Mouse (Mus musculus): ENCODE data around the gene Olfr739. TPM values are rescaled to one million over a fixed set of nuclear protein-coding genes. Genes with fewer than 3 reads are reported as not detected.

Gene Olfr739
- not detected in 2 replicates for polyA plus RNA-seq (2016; fragmentation: Nextera tagmentation; extraction: Ambion mirVana)

DNA sequence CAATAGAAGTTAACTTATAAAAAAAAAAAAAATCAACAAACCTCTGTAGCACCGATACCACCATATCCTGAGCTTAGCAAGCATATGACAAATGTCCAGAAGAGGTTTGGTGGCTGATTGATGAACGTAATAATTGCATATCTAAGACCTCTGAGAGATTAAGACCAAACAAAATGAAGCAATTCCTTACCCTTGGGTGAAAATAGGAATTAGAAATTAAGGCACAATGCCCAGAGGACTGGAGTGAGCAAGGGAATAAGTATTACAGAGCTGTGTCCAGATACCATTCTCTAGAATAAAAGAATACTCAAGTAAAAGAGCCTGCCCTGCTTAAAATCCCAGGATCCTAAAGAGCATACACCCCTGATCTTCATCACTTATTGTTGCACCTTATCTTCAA lies at the start of gene Olfr739:
Olfr739 (plus strand) TSS at position 301 of the 400 bp plus-strand sequence.
- no peaks in the 10 kb centered on the region for H3K36me3 ChIP-seq
- whole genome bisulfite sequencing = 65% methylated on average over 2 of the region's 2 CpGs
- no peaks in the 10 kb centered on the region for H3K27me3 ChIP-seq
- no peak within 1 kb of the TSS for H3K9ac ChIP-seq
- ATAC-seq (ENCODE audit: insufficient number of reproducible peaks, insufficient read depth, low FRiP score, low TSS enrichment) = no peak
- H3K4me2 ChIP-seq (replicated peaks) = no peak within 1 kb of the TSS
- H3K4me3 ChIP-seq = no peak within 1 kb of the TSS
- H3K9me3 ChIP-seq = no peaks in the 10 kb centered on the region
- no peaks in the 10 kb centered on the region for H3K4me1 ChIP-seq
- no peak within 1 kb of the TSS for H3K27ac ChIP-seq

DNA sequence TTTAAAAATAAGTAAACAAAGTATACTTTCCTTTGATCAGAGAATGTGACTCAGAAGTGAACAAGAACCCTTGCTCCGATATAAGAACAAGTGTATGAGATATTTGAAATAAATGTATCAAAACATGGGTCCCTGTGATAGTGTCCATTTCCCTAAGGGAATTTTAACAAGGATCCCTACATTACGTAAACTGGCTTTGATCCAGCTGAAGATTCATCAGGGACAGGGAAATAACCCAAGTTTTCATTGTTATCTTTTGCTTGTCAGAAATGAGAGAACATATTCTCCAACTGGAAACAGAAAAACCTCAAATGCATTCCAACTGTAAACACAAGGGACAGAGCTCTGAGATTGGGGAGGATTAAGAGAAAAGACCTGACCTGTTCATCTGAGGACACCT lies 37.6 kb upstream of the Olfr739 start, which contains the start of gene Olfr736:
Olfr736 (plus strand) TSS at position 301 of the 400 bp plus-strand sequence.
- Histone ChIP-seq H3K4me3 (no peak within 1 kb of the TSS), H3K4me2 (replicated peaks) (no peak within 1 kb of the TSS), H3K9me3 (no peaks in the 10 kb centered on the region), H3K27me3 (no peaks in the 10 kb centered on the region), H3K4me1 (no peaks in the 10 kb centered on the region), H3K36me3 (no peaks in the 10 kb centered on the region), H3K27ac (no peak within 1 kb of the TSS), H3K9ac (no peak within 1 kb of the TSS)
- ATAC-seq (ENCODE audit: insufficient number of reproducible peaks, insufficient read depth, low FRiP score, low TSS enrichment) = no peak
- WGBS = 90% methylated on average over 2 of the region's 2 CpGs

DNA sequence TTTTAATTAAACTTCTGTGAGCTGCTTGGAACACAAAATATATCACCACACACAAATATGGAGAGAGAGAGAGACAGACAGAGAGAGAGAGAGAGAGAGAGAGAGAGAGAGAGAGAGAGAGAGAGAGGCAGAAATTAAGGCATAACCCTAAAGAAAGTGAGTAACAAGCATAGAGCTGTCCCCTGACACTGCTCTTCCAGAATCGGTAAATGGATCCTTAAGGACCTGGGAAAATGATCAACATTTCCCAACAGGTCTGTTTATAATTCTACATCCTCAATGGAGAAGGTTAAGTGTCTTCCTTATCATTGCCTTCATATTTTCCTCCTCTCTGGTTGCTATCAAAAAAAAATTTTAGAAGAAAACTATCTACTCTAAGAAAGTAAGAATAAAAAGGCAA lies 11.2 kb upstream of the Olfr739 start, which contains the start of gene Olfr738:
Olfr738 (plus strand) TSS at position 301 of the 400 bp plus-strand sequence.
- Histone ChIP-seq H3K4me2 (replicated peaks) (no peak within 1 kb of the TSS), H3K27me3 (no peaks in the 10 kb centered on the region), H3K4me1 (no peaks in the 10 kb centered on the region), H3K4me3 (no peak within 1 kb of the TSS), H3K27ac (no peak within 1 kb of the TSS), H3K36me3 (no peaks in the 10 kb centered on the region), H3K9ac (no peak within 1 kb of the TSS), H3K9me3 (no peaks in the 10 kb centered on the region)
- 67% methylated on average over 1 of the region's 1 CpGs for WGBS
- no peak for ATAC-seq (ENCODE audit: insufficient number of reproducible peaks, insufficient read depth, low FRiP score, low TSS enrichment)

DNA sequence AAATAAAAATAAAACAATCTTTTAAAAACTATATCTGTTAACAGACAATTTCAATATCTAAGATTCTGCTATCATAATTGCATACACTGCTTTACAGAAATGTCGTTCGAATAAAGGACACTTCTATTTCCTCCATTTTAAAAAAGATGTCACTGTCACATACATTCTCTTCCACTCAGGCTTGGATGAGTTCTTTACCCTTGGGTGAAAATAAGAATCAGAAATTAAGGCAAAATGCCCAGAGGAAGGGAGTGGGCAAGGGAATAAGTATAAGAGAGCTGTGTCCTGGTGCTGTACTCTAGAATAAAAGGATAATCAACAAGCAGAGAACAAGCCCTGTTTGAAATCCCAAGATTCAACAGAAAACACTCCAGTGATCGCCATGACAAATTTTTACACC lies 26.8 kb downstream of the Olfr739 start, which contains the start of gene Olfr740:
Olfr740 (plus strand) TSS at position 301 of the 400 bp plus-strand sequence.
- 79% methylated on average over 3 of the region's 3 CpGs for WGBS
- Histone ChIP-seq H3K9me3 (no peaks in the 10 kb centered on the region), H3K4me1 (no peaks in the 10 kb centered on the region), H3K27me3 (no peaks in the 10 kb centered on the region), H3K4me2 (replicated peaks) (no peak within 1 kb of the TSS), H3K27ac (no peak within 1 kb of the TSS), H3K9ac (no peak within 1 kb of the TSS), H3K36me3 (no peaks in the 10 kb centered on the region), H3K4me3 (no peak within 1 kb of the TSS)
- no peak for ATAC-seq (ENCODE audit: insufficient number of reproducible peaks, insufficient read depth, low FRiP score, low TSS enrichment)

DNA sequence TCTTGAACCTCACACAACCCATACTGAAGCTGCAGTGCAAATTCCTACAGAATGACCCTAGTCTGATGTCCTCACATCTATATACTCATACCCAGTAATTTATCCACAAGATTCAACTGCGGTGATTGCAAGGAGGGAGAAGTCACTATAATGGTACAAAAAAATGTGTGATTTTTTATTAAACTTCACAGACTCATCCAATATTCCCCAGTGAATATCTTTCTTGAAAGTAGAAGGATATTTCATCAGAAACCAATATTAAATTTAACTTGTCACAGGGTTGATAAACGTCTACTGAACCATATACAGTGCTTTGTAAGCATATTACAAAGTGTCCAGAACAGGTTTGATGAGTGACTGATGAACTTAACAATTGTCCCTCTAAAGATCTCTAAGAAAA lies 54.0 kb downstream of the Olfr739 start, which contains the start of gene Olfr741:
Olfr741 (plus strand) TSS at position 301 of the 400 bp plus-strand sequence.
- H3K4me1 ChIP-seq = no peaks in the 10 kb centered on the region
- no peak for ATAC-seq (ENCODE audit: insufficient number of reproducible peaks, insufficient read depth, low FRiP score, low TSS enrichment)
- H3K4me2 ChIP-seq (replicated peaks) = no peak within 1 kb of the TSS
- H3K9me3 ChIP-seq = no peaks in the 10 kb centered on the region
- no peak within 1 kb of the TSS for H3K9ac ChIP-seq
- H3K36me3 ChIP-seq = no peaks in the 10 kb centered on the region
- no peaks in the 10 kb centered on the region for H3K27me3 ChIP-seq
- WGBS = 74% methylated on average over 2 of the region's 2 CpGs
- no peak within 1 kb of the TSS for H3K4me3 ChIP-seq
- H3K27ac ChIP-seq = no peak within 1 kb of the TSS

Other genes starting within 250 kb of the Olfr739 start
- gene Olfr730, start 230.4 kb upstream of the Olfr739 start, polyA plus RNA-seq (2016; fragmentation: Nextera tagmentation; extraction: Ambion mirVana) = not detected in 2 replicates
- not detected in 2 replicates for gene Olfr731, start 176.8 kb upstream of the Olfr739 start, polyA plus RNA-seq (2016; fragmentation: Nextera tagmentation; extraction: Ambion mirVana)
- not detected in 2 replicates for gene Olfr732, start 134.4 kb upstream of the Olfr739 start, polyA plus RNA-seq (2016; fragmentation: Nextera tagmentation; extraction: Ambion mirVana)
- gene Olfr733, start 117.1 kb upstream of the Olfr739 start, polyA plus RNA-seq (2016; fragmentation: Nextera tagmentation; extraction: Ambion mirVana) = not detected in 2 replicates
- gene Olfr734, start 91.9 kb upstream of the Olfr739 start, polyA plus RNA-seq (2016; fragmentation: Nextera tagmentation; extraction: Ambion mirVana) = not detected in 2 replicates
- gene Olfr735, start 69.8 kb upstream of the Olfr739 start, polyA plus RNA-seq (2016; fragmentation: Nextera tagmentation; extraction: Ambion mirVana) = not detected in 2 replicates
- gene Tlr11, start 60.7 kb upstream of the Olfr739 start, polyA plus RNA-seq (2016; fragmentation: Nextera tagmentation; extraction: Ambion mirVana) = not detected in 2 replicates
- 0.12 TPM in 1 of 2 replicates, not detected in the other for gene Olfr736, start 37.5 kb upstream of the Olfr739 start, polyA plus RNA-seq (2016; fragmentation: Nextera tagmentation; extraction: Ambion mirVana)
- not detected in 2 replicates for gene Olfr738, start 11.1 kb upstream of the Olfr739 start, polyA plus RNA-seq (2016; fragmentation: Nextera tagmentation; extraction: Ambion mirVana)
- not detected in 2 replicates for gene Olfr740, start 26.9 kb downstream of the Olfr739 start, polyA plus RNA-seq (2016; fragmentation: Nextera tagmentation; extraction: Ambion mirVana)
- gene Olfr741, start 54.1 kb downstream of the Olfr739 start, polyA plus RNA-seq (2016; fragmentation: Nextera tagmentation; extraction: Ambion mirVana) = not detected in 2 replicates
- not detected in 2 replicates for gene Olfr742, start 85.0 kb downstream of the Olfr739 start, polyA plus RNA-seq (2016; fragmentation: Nextera tagmentation; extraction: Ambion mirVana)
- not detected in 2 replicates for gene Olfr743, start 103.2 kb downstream of the Olfr739 start, polyA plus RNA-seq (2016; fragmentation: Nextera tagmentation; extraction: Ambion mirVana)
- gene Olfr744, start 196.3 kb downstream of the Olfr739 start, polyA plus RNA-seq (2016; fragmentation: Nextera tagmentation; extraction: Ambion mirVana) = not detected in 2 replicates
- gene Olfr745, start 220.8 kb downstream of the Olfr739 start, polyA plus RNA-seq (2016; fragmentation: Nextera tagmentation; extraction: Ambion mirVana) = 0.08 and 0.19 TPM in 2 replicates
- not detected in 2 replicates for gene Olfr746, start 228.5 kb downstream of the Olfr739 start, polyA plus RNA-seq (2016; fragmentation: Nextera tagmentation; extraction: Ambion mirVana)

Data from embryonic facial prominence, embryonic 12.5 days (tissue).